Mouse (Mus musculus): ENCODE measurements at regions not wholly inside any gene's neighbourhood (a gene's known extent, or its start where the extent isn't known, plus 50 kb on each side); places are given as distances from the start of the nearest gene placed in this dataset.

- TF ChIP-seq CTCF (IDR thresholded peaks at IDR 0.05) = no peak
- TF ChIP-seq EP300 (IDR thresholded peaks at IDR 0.05) = no peak
These were observed 147.7 kb upstream of the Rag2 start for GRCm38 (mm10) chr2:101476862-101477261.
